Mouse (Mus musculus) heart, adult 9 months (tissue): ENCODE results near the gene Arhgef3.

ENCODE experiments used
- DNase-seq, 2 experiments: peaks; one replicate each; pipeline ENCODE4 v3.0.0; 2022; ENCODE audit warnings: low spot score in 2 of 2

Gene Arhgef3

GRCm38 (mm10) chr14:27114362-27115274, at the start of gene Arhgef3:
Gene Arhgef3 (plus strand): TSS chr14:27114899.
- DNase-seq: peak; percentile 72 to 73

GRCm38 (mm10) chr14:27066171-27066929, 48.3 kb upstream of the Arhgef3 start:
- peak in 1 of 2 experiments; percentile 51 for DNase-seq

GRCm38 (mm10) chr14:27067866-27068271, 46.8 kb upstream of the Arhgef3 start:
- no peak for DNase-seq

- DNase-seq: no peak
Observed at GRCm38 (mm10) chr14:27069434-27070097, 45.1 kb upstream of the Arhgef3 start.

DNA sequence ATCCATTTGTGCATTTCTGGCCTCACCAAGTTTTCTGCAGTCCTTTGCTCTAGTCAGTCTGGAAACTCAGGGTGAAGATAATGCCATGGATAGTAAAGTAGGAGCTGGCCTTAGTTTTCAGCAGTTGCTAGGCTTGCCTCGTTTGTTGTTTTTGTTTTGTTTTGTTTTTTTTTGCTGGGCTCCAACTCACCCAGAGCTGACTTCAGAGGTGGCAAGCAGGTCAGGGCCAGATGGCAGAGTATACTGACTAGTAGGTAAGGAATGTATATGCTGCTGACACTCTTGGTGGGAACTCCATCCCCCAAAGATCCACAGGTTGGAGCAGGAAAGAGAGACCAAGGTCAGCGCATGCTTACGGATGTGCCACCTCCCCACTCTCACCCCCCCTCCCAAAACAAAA, 44.6 kb upstream of the Arhgef3 start:
- DNase-seq: no peak

- no peak for DNase-seq
Observed at GRCm38 (mm10) chr14:27070758-27071157, 43.9 kb upstream of the Arhgef3 start.

GRCm38 (mm10) chr14:27071985-27072384, 42.7 kb upstream of the Arhgef3 start:
- DNase-seq: no peak

DNA sequence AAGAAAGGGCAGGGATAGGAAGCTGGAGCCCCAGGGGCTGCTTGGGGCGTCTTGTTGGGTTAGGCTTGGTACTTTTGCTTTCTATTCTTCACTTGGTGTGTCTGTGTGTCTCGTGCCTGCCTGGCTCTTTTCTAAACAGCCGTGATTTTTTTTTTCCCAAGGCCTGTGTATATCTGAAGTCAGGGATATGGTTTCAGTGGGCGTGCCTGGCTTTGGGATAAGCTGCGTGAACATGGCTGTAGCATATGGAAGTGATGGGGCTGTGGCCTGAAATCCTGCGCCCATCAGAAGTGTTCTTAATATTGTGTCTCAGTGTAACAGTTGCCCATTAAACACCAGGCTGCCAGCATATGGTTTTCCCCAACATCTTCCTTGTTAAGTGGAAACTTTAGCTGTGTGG, 39.6 kb upstream of the Arhgef3 start:
- DNase-seq: no peak

DNA sequence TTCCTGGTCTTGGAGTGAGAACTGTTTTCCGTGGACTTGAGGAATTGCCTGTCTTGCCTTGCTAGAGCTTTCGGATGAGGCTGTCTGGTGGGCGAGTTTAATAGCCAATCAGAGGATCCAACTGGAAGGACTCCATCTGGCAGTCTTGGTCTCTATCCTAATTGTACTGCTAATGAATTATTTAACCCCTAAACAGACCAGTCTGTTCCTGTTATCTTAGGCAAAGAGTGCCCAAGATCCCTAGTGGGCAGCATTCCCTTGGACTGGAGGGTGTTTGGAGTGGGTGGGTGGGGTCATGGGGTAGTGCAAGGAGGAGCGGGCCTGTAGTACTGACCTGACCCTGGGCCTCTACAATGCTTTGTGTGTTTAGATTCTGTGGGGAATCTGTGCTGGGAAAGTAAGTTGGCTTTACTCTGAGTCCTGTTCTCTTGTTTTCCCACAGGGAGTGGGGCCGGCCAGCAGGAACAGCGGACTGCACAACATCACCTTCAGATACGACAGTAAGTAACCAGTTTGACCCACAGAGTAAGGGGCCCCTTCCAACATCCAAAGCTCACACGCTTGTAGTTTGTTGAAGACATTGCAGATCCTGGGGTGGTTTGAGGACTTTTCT, 38.7 kb upstream of the Arhgef3 start:
- no peak for DNase-seq

GRCm38 (mm10) chr14:27076522-27076920, 38.2 kb upstream of the Arhgef3 start:
- peak in 1 of 2 experiments; percentile 8 for DNase-seq

GRCm38 (mm10) chr14:27081536-27082275, 33.0 kb upstream of the Arhgef3 start:
- DNase-seq: no peak

DNA sequence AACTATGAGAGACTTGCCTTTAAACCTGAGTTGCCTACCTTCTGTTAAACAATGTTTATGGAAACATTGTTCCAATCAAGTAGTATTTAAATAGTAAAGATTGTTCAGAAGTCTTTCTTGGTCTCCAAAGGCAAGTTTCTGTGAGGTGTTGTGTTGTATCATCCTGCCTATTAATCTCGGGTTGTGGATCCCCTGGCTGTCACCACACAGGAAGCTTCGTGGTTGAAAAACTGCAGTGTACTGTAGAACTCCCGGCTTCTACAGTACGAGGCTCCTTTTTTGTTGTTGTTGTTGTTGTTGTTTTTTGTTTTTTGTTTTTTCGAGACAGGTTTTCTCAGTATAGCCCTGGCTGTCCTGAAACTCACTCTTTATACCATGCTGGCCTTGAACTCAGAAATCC, 29.2 kb upstream of the Arhgef3 start:
- DNase-seq: no peak

DNA sequence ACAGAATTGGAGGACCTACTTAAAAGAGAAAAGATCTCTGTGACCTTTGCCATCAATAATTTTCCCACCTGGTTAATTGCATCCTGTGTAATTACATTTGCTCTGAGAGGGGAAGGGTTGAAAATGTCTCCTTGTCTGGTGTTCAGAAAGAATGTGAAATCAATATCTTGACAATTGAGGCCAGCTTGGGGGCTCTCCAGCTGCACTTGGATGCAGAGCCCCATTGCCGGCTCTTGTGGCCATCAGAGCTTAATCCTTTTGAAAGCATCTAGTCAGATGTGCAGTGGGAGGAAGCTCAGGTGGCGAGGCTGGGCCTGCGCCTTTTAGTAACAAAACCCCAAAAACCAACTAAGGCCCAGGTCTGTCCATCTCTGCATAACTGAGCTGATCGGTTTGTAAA, 28.7 kb upstream of the Arhgef3 start:
- DNase-seq: no peak

GRCm38 (mm10) chr14:27094247-27094646, 20.5 kb upstream of the Arhgef3 start:
- no peak for DNase-seq

DNA sequence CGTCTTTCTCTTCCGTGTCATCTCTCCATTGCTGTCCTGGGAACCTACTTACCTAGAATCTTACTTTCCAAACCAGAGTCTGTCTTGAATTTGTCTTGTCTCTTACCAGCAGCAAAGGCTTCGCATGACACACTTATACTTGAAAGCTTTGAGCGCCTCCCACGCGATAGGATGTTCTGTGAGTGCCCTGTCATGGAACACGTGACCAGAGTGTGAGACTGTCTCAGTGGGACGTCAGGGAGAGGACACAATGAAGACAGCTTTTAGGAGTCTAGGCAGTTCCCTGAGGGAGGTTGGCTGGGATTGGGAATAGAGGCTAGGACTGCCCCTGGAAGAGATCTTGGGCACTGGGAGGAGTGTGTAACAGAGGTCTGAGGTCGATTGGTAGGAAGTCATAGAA, 18.6 kb upstream of the Arhgef3 start:
- no peak for DNase-seq

DNA sequence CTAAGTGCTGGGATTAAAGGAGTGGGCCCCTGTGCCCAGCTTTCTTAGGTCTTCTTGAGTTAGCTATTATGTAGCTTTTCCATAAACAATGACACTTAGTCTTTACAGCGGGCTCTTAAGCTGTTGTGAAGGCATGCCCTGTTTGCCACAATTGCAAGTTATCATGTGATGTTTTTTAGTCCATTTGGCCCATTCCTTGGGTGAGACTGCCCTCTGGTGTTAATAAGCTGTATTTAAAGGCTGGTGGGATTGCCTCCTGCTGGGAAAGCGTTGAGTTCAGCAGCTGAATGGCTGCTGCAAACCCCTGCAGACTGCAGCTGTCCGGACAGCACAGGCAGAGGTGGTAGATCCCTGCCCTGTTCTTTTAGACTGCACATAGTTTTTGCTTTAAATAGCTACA, 17.9 kb upstream of the Arhgef3 start:
- peak; percentile 67 to 82 for DNase-seq

DNA sequence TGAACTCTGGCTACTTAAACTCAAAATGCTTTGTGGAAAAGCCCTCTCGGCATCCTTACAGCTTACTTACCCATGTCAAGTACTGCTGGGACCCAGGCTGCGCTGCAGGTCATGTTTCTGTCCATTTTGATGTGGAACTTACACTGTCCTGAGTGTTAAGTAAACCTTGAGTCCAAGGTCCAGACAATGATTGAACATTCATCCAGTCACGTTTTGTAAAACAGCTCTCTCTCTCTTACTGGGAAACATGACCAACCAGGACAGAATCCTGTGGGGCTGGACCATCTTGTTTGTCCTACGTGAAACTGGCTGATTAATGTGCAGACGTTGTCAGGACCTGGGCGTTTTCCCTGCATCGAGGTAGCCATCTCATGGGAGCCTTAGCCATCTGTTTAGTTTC, 13.0 kb upstream of the Arhgef3 start:
- no peak for DNase-seq

DNA sequence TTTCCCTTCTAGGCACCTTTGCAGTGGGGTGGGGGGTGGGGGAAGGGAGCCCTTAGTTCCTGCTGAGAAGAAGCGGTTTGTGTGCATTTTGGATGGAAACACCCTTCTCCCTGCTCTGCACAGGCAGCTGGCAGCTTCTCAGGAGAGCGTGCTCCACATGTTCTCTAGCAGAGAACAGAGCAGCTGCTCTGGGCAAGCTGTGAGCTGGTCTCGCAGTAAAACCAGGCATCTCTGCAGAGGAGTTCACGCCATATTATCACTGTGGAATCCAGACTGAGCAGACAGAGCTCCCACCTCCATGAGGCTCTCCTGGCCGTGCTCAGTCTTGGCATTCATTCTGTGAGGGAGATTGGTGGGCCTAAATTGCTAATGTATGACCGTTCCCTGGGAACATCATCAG, 12.0 kb upstream of the Arhgef3 start:
- DNase-seq: no peak

- DNase-seq: peak in 1 of 2 experiments; percentile 20
Observed at GRCm38 (mm10) chr14:27105731-27106457, 8.8 kb upstream of the Arhgef3 start.

GRCm38 (mm10) chr14:27108748-27109504, 5.8 kb upstream of the Arhgef3 start:
- DNase-seq: no peak
